28 mouse cellular contexts compared by ENCODE assay signal in genomic region chr9:58889782-58890448, GRCm38 (mm10).
DNase-seq lines count a peak whose midpoint lies in the region; ATAC-seq lines count a peak whose summit lies in the region.
"Had no signal": no experiment of that assay in that cellular context is flagged by ENCODE, and none has a peak within 500 bp of the region (broad histone marks: within the 10 kb centered on the region; RNA-seq: fewer than 3 reads in every experiment).

No protein-coding gene starts in this region.

- no peak overlapping the region for H3K4me3 ChIP-seq in heart, embryonic 11.5 days (ENCODE audit: low read depth, low read length)
- H3K4me3 ChIP-seq in heart, embryonic 13.5 days, result no peak overlapping the region
- H3K4me3 ChIP-seq in heart, embryonic 16.5 days (ENCODE audit: low read length), result no peak overlapping the region
- no peak overlapping the region for H3K4me3 ChIP-seq in midbrain, embryonic 13.5 days (replicated peaks)
- H3K4me3 ChIP-seq in midbrain, embryonic 16.5 days (ENCODE audit: low read depth, low read length), result no peak overlapping the region
- H3K4me3 ChIP-seq: embryonic facial prominence, embryonic 10.5 days; embryonic facial prominence, embryonic 13.5 days; erythroblast, embryonic 14.5 days; forebrain, embryonic 12.5 days; forebrain, embryonic 15.5 days; hindbrain, embryonic 10.5 days; hindbrain, embryonic 13.5 days; intestine, embryonic 15.5 days had no signal

- H3K4me2 ChIP-seq in heart, embryonic 11.5 days, result no peak overlapping the region
- no peak overlapping the region for H3K4me2 ChIP-seq in heart, embryonic 13.5 days
- H3K4me2 ChIP-seq in heart, embryonic 16.5 days (ENCODE audit: low read depth, low read length), result no peak overlapping the region
- H3K4me2 ChIP-seq in midbrain, embryonic 13.5 days (replicated peaks), result no peak overlapping the region
- H3K4me2 ChIP-seq in midbrain, embryonic 16.5 days (ENCODE audit: low read length), result no peak overlapping the region
- H3K4me2 ChIP-seq: embryonic facial prominence, embryonic 13.5 days; forebrain, embryonic 12.5 days; forebrain, embryonic 15.5 days; hindbrain, embryonic 13.5 days; intestine, embryonic 15.5 days had no signal

- peaks cover 16% of the 10 kb centered on the region; the same call in 1 of the 2 replicates for H3K36me3 ChIP-seq in heart, embryonic 11.5 days (ENCODE audit: control insufficient read depth, insufficient read depth, low read length)
- peaks cover 73% of the 10 kb centered on the region for H3K36me3 ChIP-seq in heart, embryonic 13.5 days
- peaks cover 18% of the 10 kb centered on the region for H3K36me3 ChIP-seq in heart, embryonic 16.5 days (ENCODE audit: control insufficient read depth, insufficient read depth)
- peaks cover 65% of the 10 kb centered on the region for H3K36me3 ChIP-seq in midbrain, embryonic 13.5 days
- peaks cover 18% of the 10 kb centered on the region for H3K36me3 ChIP-seq in midbrain, embryonic 16.5 days (ENCODE audit: control insufficient read depth, insufficient read depth, low read length)
- H3K36me3 ChIP-seq: intestine, embryonic 15.5 days had no signal

- no peak overlapping the region for H3K9ac ChIP-seq in heart, embryonic 11.5 days (ENCODE audit: low read depth, low read length)
- no peak overlapping the region for H3K9ac ChIP-seq in heart, embryonic 13.5 days
- H3K9ac ChIP-seq in heart, embryonic 16.5 days (ENCODE audit: low read length), result no peak overlapping the region; the same call in 1 of the 2 replicates
- H3K9ac ChIP-seq in midbrain, embryonic 13.5 days (replicated peaks), result 0 out of 2 replicates have a peak overlapping the region, but pooled peaks have one; percentile 14
- H3K9ac ChIP-seq in midbrain, embryonic 16.5 days (ENCODE audit: low read depth, low read length), result no peak overlapping the region
- H3K9ac ChIP-seq: embryonic facial prominence, embryonic 13.5 days; forebrain, embryonic 12.5 days; forebrain, embryonic 15.5 days; hindbrain, embryonic 13.5 days; intestine, embryonic 15.5 days had no signal

- no peak for ATAC-seq in heart, embryonic 11.5 days (replicated peaks; ENCODE audit: insufficient number of reproducible peaks, low FRiP score, low TSS enrichment)
- ATAC-seq in heart, embryonic 13.5 days (ENCODE audit: extremely low read depth, insufficient number of reproducible peaks, low FRiP score, low TSS enrichment), result no peak; the same call in 1 of the 2 replicates
- ATAC-seq in heart, embryonic 16.5 days (replicated peaks; ENCODE audit: extremely low read depth, insufficient read depth, low FRiP score), result peak; percentile 45; the same call in 1 of the 2 replicates
- ATAC-seq in midbrain, embryonic 13.5 days, result no peak
- no peak for ATAC-seq in midbrain, embryonic 16.5 days
- ATAC-seq: activated CD4-positive, CD25-positive, alpha-beta regulatory T cell, adult 4 months; forebrain, embryonic 15.5 days; hindbrain, embryonic 16.5 days; intestine, embryonic 15.5 days had no signal

- 68% methylated on average over 12 of the region's 12 CpGs for WGBS in heart, embryonic 11.5 days (ENCODE audit: insufficient replicate concordance)
- 57% methylated on average over 12 of the region's 12 CpGs for WGBS in heart, embryonic 13.5 days
- 55% methylated on average over 12 of the region's 12 CpGs for WGBS in heart, embryonic 16.5 days
- 93% methylated on average over 12 of the region's 12 CpGs for WGBS in midbrain, embryonic 13.5 days
- 92% methylated on average over 12 of the region's 12 CpGs for WGBS in midbrain, embryonic 16.5 days

- H3K27me3 ChIP-seq in heart, embryonic 11.5 days (ENCODE audit: control insufficient read depth, insufficient read depth, low read length), result no peaks in the 10 kb centered on the region
- no peaks in the 10 kb centered on the region for H3K27me3 ChIP-seq in heart, embryonic 13.5 days (replicated peaks)
- H3K27me3 ChIP-seq in heart, embryonic 16.5 days (ENCODE audit: control insufficient read depth, insufficient read depth, low read length), result no peaks in the 10 kb centered on the region
- H3K27me3 ChIP-seq in midbrain, embryonic 13.5 days, result no peaks in the 10 kb centered on the region
- no peaks in the 10 kb centered on the region for H3K27me3 ChIP-seq in midbrain, embryonic 16.5 days (ENCODE audit: control insufficient read depth, insufficient read depth, low read depth, low read length)
- H3K27me3 ChIP-seq: embryonic facial prominence, embryonic 13.5 days; forebrain, embryonic 12.5 days; forebrain, embryonic 15.5 days; hindbrain, embryonic 13.5 days; intestine, embryonic 15.5 days had no signal

- H3K4me1 ChIP-seq in heart, embryonic 11.5 days (ENCODE audit: control insufficient read depth, insufficient read depth, low read length), result 0 out of 2 replicates have a peak, but pooled peaks cover 2% of the 10 kb centered on the region
- H3K4me1 ChIP-seq in heart, embryonic 13.5 days, result peaks cover 31% of the 10 kb centered on the region
- H3K4me1 ChIP-seq in heart, embryonic 16.5 days (ENCODE audit: control insufficient read depth, insufficient read depth, low read length), result peaks cover 17% of the 10 kb centered on the region
- no peaks in the 10 kb centered on the region for H3K4me1 ChIP-seq in midbrain, embryonic 13.5 days (replicated peaks)
- no peaks in the 10 kb centered on the region for H3K4me1 ChIP-seq in midbrain, embryonic 16.5 days (ENCODE audit: control insufficient read depth, insufficient read depth, low read length)
- H3K4me1 ChIP-seq: embryonic facial prominence, embryonic 10.5 days; forebrain, embryonic 12.5 days; forebrain, embryonic 15.5 days; hindbrain, embryonic 10.5 days; hindbrain, embryonic 13.5 days; intestine, embryonic 15.5 days had no signal

- H3K9me3 ChIP-seq in heart, embryonic 11.5 days (replicated peaks; ENCODE audit: control insufficient read depth, low read length), result no peaks in the 10 kb centered on the region
- no peaks in the 10 kb centered on the region; the same call in 1 of the 2 replicates for H3K9me3 ChIP-seq in heart, embryonic 13.5 days
- no peaks in the 10 kb centered on the region for H3K9me3 ChIP-seq in heart, embryonic 16.5 days (replicated peaks; ENCODE audit: control insufficient read depth, low read length)
- H3K9me3 ChIP-seq in midbrain, embryonic 13.5 days, result no peaks in the 10 kb centered on the region
- no peaks in the 10 kb centered on the region for H3K9me3 ChIP-seq in midbrain, embryonic 16.5 days (replicated peaks; ENCODE audit: control insufficient read depth, low read length, poor library complexity, severe bottlenecking)
- H3K9me3 ChIP-seq: embryonic facial prominence, embryonic 10.5 days; embryonic facial prominence, embryonic 13.5 days; forebrain, embryonic 12.5 days; forebrain, embryonic 15.5 days; hindbrain, embryonic 10.5 days; hindbrain, embryonic 13.5 days; intestine, embryonic 15.5 days had no signal

- DNase-seq in heart, adult 11 months, result peak; percentile 82
- DNase-seq in heart, adult 9 months (ENCODE audit: low spot score in 2 of 2), result no peak
- no peak for DNase-seq in heart, adult 8-10 months (ENCODE audit: low spot score)
- DNase-seq: adrenal gland, adult 8-10 months; adrenal gland, postnatal 25 days; cerebellum, adult 11-12 months; cerebellum, adult 8-10 months; cerebellum, postnatal 10 days; cerebellum, postnatal 36 days; embryo, embryonic 11 days; gastrocnemius, postnatal 25 days; kidney, adult 11 months; kidney, adult 8-10 months had no signal

- H3K27ac ChIP-seq in heart, embryonic 11.5 days (ENCODE audit: low read depth, low read length), result no peak overlapping the region
- peak overlapping the region; percentile 71 for H3K27ac ChIP-seq in heart, embryonic 13.5 days (replicated peaks)
- H3K27ac ChIP-seq in heart, embryonic 16.5 days (ENCODE audit: low read length), result peak overlapping the region; percentile 69
- H3K27ac ChIP-seq in midbrain, embryonic 13.5 days, result no peak overlapping the region
- H3K27ac ChIP-seq in midbrain, embryonic 16.5 days (ENCODE audit: low read length), result no peak overlapping the region
- H3K27ac ChIP-seq: embryonic facial prominence, embryonic 10.5 days; embryonic facial prominence, embryonic 13.5 days; forebrain, embryonic 12.5 days; forebrain, embryonic 15.5 days; hindbrain, embryonic 10.5 days; hindbrain, embryonic 13.5 days; intestine, embryonic 15.5 days had no signal

Comparison
In these comparisons a context has a peak if more than half of its experiments do, and no peak if none do; other contexts are left out.
1. H3K27ac ChIP-seq: peak in heart, embryonic 13.5 days (single experiment) and heart, embryonic 16.5 days (single experiment); none in heart, embryonic 11.5 days (single experiment), midbrain, embryonic 13.5 days (single experiment) and midbrain, embryonic 16.5 days (single experiment).